8 mouse cellular contexts compared by ENCODE assay signal in genomic region chr11:100526052-100526816, GRCm38 (mm10). TPM values are rescaled to one million over a fixed set of nuclear protein-coding genes. Genes with fewer than 3 reads are reported as not detected.
DNase-seq lines count a peak whose midpoint lies in the region; ATAC-seq and TF ChIP-seq lines count a peak whose summit lies in the region.

No protein-coding gene starts in this region.

- no peaks in the 10 kb centered on the region for H3K9me3 ChIP-seq in erythroblast, embryonic 14.5 days (ENCODE audit: control insufficient read depth, low read length)
- no peaks in the 10 kb centered on the region for H3K9me3 ChIP-seq in CH12.LX (replicated peaks; ENCODE audit: low read length)
- no peaks in the 10 kb centered on the region for H3K9me3 ChIP-seq in forebrain, embryonic 16.5 days (ENCODE audit: control insufficient read depth, low read length)

- H3K79me2 ChIP-seq in CH12.LX (replicated peaks; ENCODE audit: control insufficient read depth, extremely low read depth, insufficient read depth, poor library complexity, severe bottlenecking) (peaks cover 37% of the 10 kb centered on the region), macrophage (ENCODE audit: inconsistent target) (peaks cover 46% of the 10 kb centered on the region)

- H3K27me3 ChIP-seq in erythroblast, embryonic 14.5 days (ENCODE audit: control insufficient read depth), result no peaks in the 10 kb centered on the region
- no peaks in the 10 kb centered on the region for H3K27me3 ChIP-seq in CH12.LX (replicated peaks)
- H3K27me3 ChIP-seq in forebrain, embryonic 16.5 days (replicated peaks; ENCODE audit: control insufficient read depth, insufficient read depth, low read length), result no peaks in the 10 kb centered on the region

- H3K4me1 ChIP-seq in erythroblast, embryonic 14.5 days (ENCODE audit: control insufficient read depth), result peaks cover 43% of the 10 kb centered on the region
- H3K4me1 ChIP-seq in CH12.LX (ENCODE audit: control insufficient read depth in 1 of 2, insufficient read depth in 2 of 2), result peaks cover 9 to 46% of the 10 kb centered on the region in 2 experiments
- peaks cover 26% of the 10 kb centered on the region for H3K4me1 ChIP-seq in forebrain, embryonic 16.5 days (replicated peaks; ENCODE audit: control insufficient read depth, insufficient read depth, low read length)

- no peak for ATAC-seq in erythroblast, adult 5-6 weeks (replicated peaks; ENCODE audit: low FRiP score, poor library complexity, severe bottlenecking)
- ATAC-seq in forebrain, embryonic 16.5 days, result no peak

- 3% methylated on average over 15 of the region's 15 CpGs for WGBS in forebrain, embryonic 16.5 days
- WGBS in macrophage (ENCODE audit: missing documents), result 69% methylated on average over 15 of the region's 15 CpGs

- in situ Hi-C loops in CH12.LX (cut with MboI; ENCODE audit: low pct_ligation_motif_present, low pct_unique_long_range_greater_than_20kb, low sequenced_read_pairs), result no loop called here

- dilution Hi-C loops in CH12.LX (cut with MboI; ENCODE audit: extremely low pct_ligation_motif_present, extremely low pct_unique_long_range_greater_than_20kb, low sequenced_read_pairs), result no loop called here

- TF ChIP-seq CTCF in CH12.LX (conservative IDR thresholded peaks at IDR 0.05 in 1 of 2, IDR thresholded peaks at IDR 0.05 in 1 of 2; ENCODE audit: low read depth in 2 of 2, low read length in 2 of 2), result no peak

- TF ChIP-seq RAD21 in CH12.LX (IDR thresholded peaks at IDR 0.05; ENCODE audit: low read depth, low read length), result no peak

- DNase-seq in CH12.LX (ENCODE audit: extremely low read depth), result no peak
- no peak for DNase-seq in ovary, adult 18-20 months (ENCODE audit: low spot score)
- DNase-seq in natural killer cell, adult 2 months (ENCODE audit: low spot score in 2 of 2), result no peak
- no peak for DNase-seq in left cerebral cortex, postnatal 10 days (ENCODE audit: extremely low spot score in 1 of 2, low spot score in 2 of 2)

- peak overlapping the region; percentile 83 for H3K4me2 ChIP-seq in CH12.LX (ENCODE audit: insufficient read depth, low read depth, poor library complexity, severe bottlenecking)
- peak overlapping the region; percentile 92 for H3K4me2 ChIP-seq in forebrain, embryonic 16.5 days (ENCODE audit: low read length)

- peak overlapping the region; percentile 89 for H3K9ac ChIP-seq in CH12.LX (ENCODE audit: insufficient read depth, low read depth)
- peak overlapping the region; percentile 86 for H3K9ac ChIP-seq in forebrain, embryonic 16.5 days (replicated peaks; ENCODE audit: low read depth, low read length)

- H3K4me3 ChIP-seq in erythroblast, embryonic 14.5 days (replicated peaks), result peak overlapping the region; percentile 85
- H3K4me3 ChIP-seq in CH12.LX (replicated peaks in 1 of 3; ENCODE audit: low read depth in 2 of 3, low read length in 2 of 3, poor library complexity in 1 of 3) (peak overlapping the region; percentile 77 to 82 (median 78)), macrophage (ENCODE audit: inconsistent target) (peak overlapping the region; percentile 91)
- H3K4me3 ChIP-seq in forebrain, embryonic 16.5 days (replicated peaks; ENCODE audit: low read length), result peak overlapping the region; percentile 89

- TF ChIP-seq POLR2A in CH12.LX (IDR thresholded peaks at IDR 0.05; ENCODE audit: low read depth, low read length), result no peak

- H3K27ac ChIP-seq in CH12.LX (ENCODE audit: insufficient read depth, low read depth) (no peak overlapping the region), macrophage (peak overlapping the region; percentile 89)
- no peak overlapping the region; the same call in 1 of the 2 replicates for H3K27ac ChIP-seq in forebrain, embryonic 16.5 days (ENCODE audit: low read length)

- 0 out of 2 replicates have a peak, but pooled peaks have one; percentile 20 for TF ChIP-seq EP300 in CH12.LX (IDR thresholded peaks at IDR 0.05; ENCODE audit: low read length)

- peaks cover 38% of the 10 kb centered on the region for H3K36me3 ChIP-seq in erythroblast, embryonic 14.5 days (ENCODE audit: control insufficient read depth)
- H3K36me3 ChIP-seq in CH12.LX (replicated peaks in 1 of 2; ENCODE audit: control insufficient read depth in 1 of 2, insufficient read depth in 1 of 2, low read length in 1 of 2) (peaks cover 24 to 39% of the 10 kb centered on the region in 2 experiments), macrophage (ENCODE audit: inconsistent target) (peaks cover 24% of the 10 kb centered on the region; the same call in 1 of the 2 replicates)
- H3K36me3 ChIP-seq in forebrain, embryonic 16.5 days (ENCODE audit: control insufficient read depth, insufficient read depth), result peaks cover 19% of the 10 kb centered on the region

- intact Hi-C loops in left cerebral cortex, postnatal 10 days (cut with DNase I), result no loop called here

TF ChIP-seq in CH12.LX, 34 proteins besides CTCF, POLR2A, EP300 and RAD21:
- TF ChIP-seq MXI1 (IDR thresholded peaks at IDR 0.05; ENCODE audit: low read depth, low read length) (peak; percentile 54), IRF4 (IDR thresholded peaks at IDR 0.05; ENCODE audit: low read depth, low read length) (no peak), MAX (IDR thresholded peaks at IDR 0.05; ENCODE audit: low read length) (peak; percentile 59; the same call in 1 of the 2 replicates), TBP (conservative IDR thresholded peaks at IDR 0.05; ENCODE audit: low read depth, low read length) (no peak)

RNA-seq across cellular contexts. Expression of gene Acly, which starts 1.6 kb away (rescaled TPM):
- polyA plus RNA-seq in erythroblast, embryonic 14.5 days (2012), result 0.46 and 1.1 TPM in 2 replicates
- 29.0 and 34.4 TPM in 2 replicates for total RNA-seq in erythroblast, adult 5-6 weeks (2015; ENCODE audit: low replicate concordance)
- 16.2 and 28.4 TPM in 2 replicates for total RNA-seq in erythroblast, adult 5-6 weeks (2017; ENCODE audit: low replicate concordance)
- total RNA-seq in CH12.LX (2012; rRNA removed) (246 and 263 TPM in 2 replicates), CH12.LX (2014; rRNA removed) (245 and 277 TPM in 2 replicates)
- polyA plus RNA-seq in CH12.LX (2012; ENCODE audit: insufficient read length, low read depth) (196 and 213 TPM in 2 replicates), macrophage (2018) (70.4 to 111 TPM (median 89.5 TPM) in 3 replicates)
- polyA plus RNA-seq in forebrain, embryonic 16.5 days (2015; fragmentation: Nextera tagmentation; extraction: Ambion mirVana), result 242 and 248 TPM in 2 replicates
- total RNA-seq in macrophage (2018; cell fraction: chromatin; rRNA removed), result 100 to 1,000 TPM in 17 of 26 experiments, 10 to 100 TPM in 9; 46.4 to 178 (median 118) TPM
- total RNA-seq in macrophage (2018; cell fraction: cytosol; rRNA removed), result 100 to 1,000 TPM in 7 of 26 experiments, 10 to 100 TPM in 19; 65.0 to 112 (median 90.5) TPM
- total RNA-seq in macrophage (2018; cell fraction: nucleus; rRNA removed), result 100 to 1,000 TPM in 3 of 26 experiments, 10 to 100 TPM in 23; 46.9 to 156 (median 84.4) TPM
- total RNA-seq in left cerebral cortex, postnatal 10 days (2021), result 100 to 1,000 TPM; 138 to 151 TPM

RNA-seq across cellular contexts. Expression of gene Ttc25, which starts 19.2 kb away (rescaled TPM):
- 0.01 TPM in 1 of 2 replicates, not detected in the other for polyA plus RNA-seq in erythroblast, embryonic 14.5 days (2012)
- total RNA-seq in erythroblast, adult 5-6 weeks (2015; ENCODE audit: low replicate concordance), result not detected in 2 replicates
- not detected in 2 replicates for total RNA-seq in erythroblast, adult 5-6 weeks (2017; ENCODE audit: low replicate concordance)
- total RNA-seq in CH12.LX (2012; rRNA removed), result 1.3 and 1.8 TPM in 2 replicates
- 0.51 and 0.70 TPM in 2 replicates for total RNA-seq in CH12.LX (2014; rRNA removed)
- 6.4 and 12.8 TPM in 2 replicates for polyA plus RNA-seq in CH12.LX (2012; ENCODE audit: insufficient read length, low read depth)
- 1.0 and 2.0 TPM in 2 replicates for polyA plus RNA-seq in forebrain, embryonic 16.5 days (2015; fragmentation: Nextera tagmentation; extraction: Ambion mirVana)
- 1 to 10 TPM in 4 of 26 experiments, under 1 TPM in 17, not detected in 5; 0.16 to 1.4 (median 0.55) TPM for total RNA-seq in macrophage (2018; cell fraction: chromatin; rRNA removed)
- total RNA-seq in macrophage (2018; cell fraction: cytosol; rRNA removed), result under 1 TPM in 25 of 26 experiments, not detected in 1; 0.03 to 0.20 (median 0.10) TPM
- total RNA-seq in macrophage (2018; cell fraction: nucleus; rRNA removed), result 1 to 10 TPM in 6 of 26 experiments, under 1 TPM in 18, not detected in 2; 0.28 to 1.4 (median 0.68) TPM
- 0.11 to 0.12 TPM in 2 of 3 replicates, not detected in the other for polyA plus RNA-seq in macrophage (2018)
- under 1 TPM; 0.53 to 0.77 TPM for total RNA-seq in left cerebral cortex, postnatal 10 days (2021)

RNA-seq across cellular contexts. Expression of gene Cnp, which starts 48.5 kb away (rescaled TPM):
- polyA plus RNA-seq in erythroblast, embryonic 14.5 days (2012), result 0.09 and 0.11 TPM in 2 replicates
- total RNA-seq in erythroblast, adult 5-6 weeks (2015; ENCODE audit: low replicate concordance), result 1.5 and 1.9 TPM in 2 replicates
- total RNA-seq in erythroblast, adult 5-6 weeks (2017; ENCODE audit: low replicate concordance), result 4.3 and 4.5 TPM in 2 replicates
- total RNA-seq in CH12.LX (2012; rRNA removed) (80.2 and 91.6 TPM in 2 replicates), CH12.LX (2014; rRNA removed) (75.9 and 87.8 TPM in 2 replicates)
- polyA plus RNA-seq in CH12.LX (2012; ENCODE audit: insufficient read length, low read depth) (77.7 and 81.2 TPM in 2 replicates), macrophage (2018) (26.5 to 58.0 TPM (median 47.3 TPM) in 3 replicates)
- polyA plus RNA-seq in forebrain, embryonic 16.5 days (2015; fragmentation: Nextera tagmentation; extraction: Ambion mirVana), result 22.8 and 29.8 TPM in 2 replicates
- 10 to 100 TPM in 5 of 26 experiments, 1 to 10 TPM in 19, under 1 TPM in 2; 0.87 to 13.2 (median 4.0) TPM for total RNA-seq in macrophage (2018; cell fraction: chromatin; rRNA removed)
- total RNA-seq in macrophage (2018; cell fraction: cytosol; rRNA removed), result 100 to 1,000 TPM in 1 of 26 experiments, 10 to 100 TPM in 25; 28.5 to 108 (median 51.6) TPM
- 10 to 100 TPM in 22 of 26 experiments, 1 to 10 TPM in 4; 6.2 to 65.2 (median 21.2) TPM for total RNA-seq in macrophage (2018; cell fraction: nucleus; rRNA removed)
- 100 to 1,000 TPM in 1 of 2 experiments, 10 to 100 TPM in 1; 73.3 to 104 TPM for total RNA-seq in left cerebral cortex, postnatal 10 days (2021)

RNA-seq across cellular contexts. Expression of gene Klhl11, which starts 53.7 kb away (rescaled TPM):
- 0.03 and 0.06 TPM in 2 replicates for polyA plus RNA-seq in erythroblast, embryonic 14.5 days (2012)
- total RNA-seq in erythroblast, adult 5-6 weeks (2015; ENCODE audit: low replicate concordance), result 2.3 and 3.7 TPM in 2 replicates
- total RNA-seq in erythroblast, adult 5-6 weeks (2017; ENCODE audit: low replicate concordance), result 5.3 and 7.2 TPM in 2 replicates
- 19.5 and 24.1 TPM in 2 replicates for total RNA-seq in CH12.LX (2012; rRNA removed)
- 12.8 and 13.7 TPM in 2 replicates for total RNA-seq in CH12.LX (2014; rRNA removed)
- polyA plus RNA-seq in CH12.LX (2012; ENCODE audit: insufficient read length, low read depth), result 9.8 and 10.1 TPM in 2 replicates
- 14.3 and 17.4 TPM in 2 replicates for polyA plus RNA-seq in forebrain, embryonic 16.5 days (2015; fragmentation: Nextera tagmentation; extraction: Ambion mirVana)
- 10 to 100 TPM in 16 of 26 experiments, 1 to 10 TPM in 10; 4.5 to 22.0 (median 11.2) TPM for total RNA-seq in macrophage (2018; cell fraction: chromatin; rRNA removed)
- 10 to 100 TPM in 19 of 26 experiments, 1 to 10 TPM in 7; 8.3 to 17.1 (median 12.5) TPM for total RNA-seq in macrophage (2018; cell fraction: cytosol; rRNA removed)
- 10 to 100 TPM in 18 of 26 experiments, 1 to 10 TPM in 8; 6.9 to 23.3 (median 12.2) TPM for total RNA-seq in macrophage (2018; cell fraction: nucleus; rRNA removed)
- polyA plus RNA-seq in macrophage (2018), result 2.1 to 4.8 TPM (median 4.6 TPM) in 3 replicates
- 10 to 100 TPM; 64.3 to 67.2 TPM for total RNA-seq in left cerebral cortex, postnatal 10 days (2021)

Comparison
In these comparisons a context has a peak if more than half of its experiments do, and no peak if none do; other contexts are left out.
1. RNA of gene Acly, which starts 1.6 kb away (polyA plus RNA-seq): 242 to 248 TPM in forebrain, embryonic 16.5 days, 196 to 213 TPM in CH12.LX and 70.4 to 111 TPM in macrophage; 0.46 to 1.1 TPM in erythroblast, embryonic 14.5 days; every median in the first group is over 10 times any median in the second.
2. RNA of gene Cnp, which starts 48.5 kb away (polyA plus RNA-seq): 77.7 to 81.2 TPM in CH12.LX, 22.8 to 29.8 TPM in forebrain, embryonic 16.5 days and 26.5 to 58.0 TPM in macrophage; 0.09 to 0.11 TPM in erythroblast, embryonic 14.5 days; every median in the first group is over 10 times any median in the second.
3. Peak in every context shown above with its lines, with median percentiles within 50 percentile points of each other: H3K4me3 ChIP-seq.